Mouse (Mus musculus) left cerebral cortex, adult 18-20 months (tissue): ENCODE data around the gene Dgcr8. TPM values are rescaled to one million over a fixed set of nuclear protein-coding genes. Genes with fewer than 3 reads are reported as not detected.
"Not testable (repeated sequence)": the region's sequence is repeated elsewhere in the genome, so short reads cannot be mapped to it uniquely, and the experiment has no call there.

Experiments used
- DNase-seq, 2 experiments: peaks; one replicate each; pipeline ENCODE4 v3.0.0; 2021 to 2022; ENCODE audit warnings: low spot score in 2 of 2, mixed read lengths in 1 of 2
- long read RNA-seq, 2 experiments: library from polyadenylated mRNA; stranded (forward); transcript quantifications; one replicate each; pipeline ENCODE4 v2.0.0; 2021
- total RNA-seq, 2 experiments: library from RNA; stranded (reverse); gene quantifications; 2 replicates each; pipeline ENCODE4 v1.2.3; 2021

The Dgcr8 gene
- total RNA-seq, result 10 to 100 TPM; 41.7 to 42.4 TPM
- long read RNA-seq, experiment 1, full-length matches to known transcripts, result 15 of 26 reads
- long read RNA-seq, experiment 1, partial matches to known transcripts, result 6 of 26 reads
- long read RNA-seq, experiment 1, other reads (novel, unspliced or antisense), result 5 of 26 reads
- long read RNA-seq, experiment 2, full-length matches to known transcripts, result 13 of 35 reads
- long read RNA-seq, experiment 2, partial matches to known transcripts, result 6 of 35 reads
- long read RNA-seq, experiment 2, other reads (novel, unspliced or antisense), result 16 of 35 reads

- peak; percentile 96 to 99 for DNase-seq
These were observed at the start of gene Dgcr8 for GRCm38 (mm10) chr16:18289067-18289588. Gene Dgcr8 (minus strand): TSS chr16:18289246.

DNA sequence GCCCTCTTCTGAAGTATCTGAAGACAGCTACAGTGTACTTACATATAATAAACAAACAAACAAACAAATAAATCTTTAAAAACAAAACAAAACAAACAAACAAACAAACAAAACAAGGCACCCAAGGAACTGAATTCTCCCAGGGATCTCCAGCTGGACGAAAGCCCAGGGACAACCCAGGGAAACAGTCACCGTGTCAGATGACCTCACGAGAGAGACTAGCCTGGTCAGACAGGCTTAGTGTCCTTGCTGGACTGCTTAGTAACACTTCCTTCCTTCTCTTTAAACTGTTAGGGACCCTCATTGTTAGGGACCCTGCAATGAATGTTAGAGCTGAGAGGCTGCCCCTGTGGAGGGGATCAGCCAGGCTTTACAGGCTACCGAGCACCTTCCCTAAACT is 48.2 kb upstream of the Dgcr8 start:
- no peak for DNase-seq

GRCm38 (mm10) chr16:18335981-18336380 is 46.9 kb upstream of the Dgcr8 start:
- DNase-seq, result no peak

- no peak for DNase-seq
These were observed 44.9 kb upstream of the Dgcr8 start for GRCm38 (mm10) chr16:18333976-18334375.

DNA sequence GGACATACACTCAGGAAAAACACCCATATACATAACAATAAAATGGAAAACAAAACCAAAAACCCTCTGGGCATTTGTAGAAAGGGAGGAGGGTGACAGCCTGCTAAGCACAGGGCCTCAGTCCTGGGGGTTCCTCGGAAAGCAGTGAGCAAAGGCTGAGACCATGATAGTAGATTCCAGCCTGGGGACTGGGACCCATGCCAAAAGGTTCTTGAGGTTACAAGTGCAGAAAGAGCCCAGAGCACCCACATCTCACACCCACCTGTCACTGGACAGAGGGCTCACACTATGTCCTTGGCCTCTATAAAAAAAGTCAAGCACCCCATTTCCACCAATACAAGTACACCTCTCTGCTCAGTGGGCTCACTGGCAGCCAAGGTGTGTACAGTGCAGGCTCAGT is 39.5 kb upstream of the Dgcr8 start:
- no peak for DNase-seq

DNA sequence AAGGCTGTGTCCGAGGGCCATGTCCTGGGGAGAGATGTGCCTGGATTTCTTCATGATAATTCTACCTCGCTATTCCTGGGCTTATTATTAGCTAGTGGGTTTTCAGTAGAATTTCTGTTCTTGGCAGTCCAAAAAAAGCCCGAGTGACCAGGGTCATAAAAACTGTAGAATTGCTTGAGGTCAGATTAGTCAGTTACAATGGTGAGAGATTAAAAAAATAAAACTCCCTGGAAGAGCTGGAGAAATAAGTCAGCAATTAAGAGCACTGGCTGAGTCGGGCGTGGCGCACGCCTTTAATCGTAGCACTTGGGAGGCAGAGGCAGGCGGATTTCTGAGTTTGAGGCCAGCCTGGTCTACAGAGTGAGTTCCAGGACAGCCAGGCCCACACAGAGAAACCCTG is 38.9 kb upstream of the Dgcr8 start:
- DNase-seq, result no peak

DNA sequence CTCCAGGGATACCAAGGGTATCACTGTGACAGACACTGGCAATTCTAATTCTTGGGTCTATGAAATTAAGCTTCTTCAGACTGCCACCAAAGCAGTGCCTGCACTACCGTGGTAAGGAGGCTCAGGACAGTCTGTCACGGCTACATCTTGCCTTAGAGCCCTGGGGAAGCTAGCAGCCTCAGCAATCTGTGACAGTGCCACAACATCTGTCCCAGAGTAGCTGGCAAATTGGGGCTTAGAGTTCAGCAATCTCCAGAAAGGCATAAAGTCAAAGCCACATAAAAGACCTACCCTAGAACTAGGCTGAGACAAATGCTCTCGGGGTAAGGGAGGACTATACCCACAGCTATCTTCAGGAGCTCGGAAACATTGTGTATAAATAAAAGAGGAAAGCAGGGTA is 36.7 kb upstream of the Dgcr8 start:
- no peak for DNase-seq

GRCm38 (mm10) chr16:18324031-18324430 is 35.0 kb upstream of the Dgcr8 start:
- no peak for DNase-seq

DNA sequence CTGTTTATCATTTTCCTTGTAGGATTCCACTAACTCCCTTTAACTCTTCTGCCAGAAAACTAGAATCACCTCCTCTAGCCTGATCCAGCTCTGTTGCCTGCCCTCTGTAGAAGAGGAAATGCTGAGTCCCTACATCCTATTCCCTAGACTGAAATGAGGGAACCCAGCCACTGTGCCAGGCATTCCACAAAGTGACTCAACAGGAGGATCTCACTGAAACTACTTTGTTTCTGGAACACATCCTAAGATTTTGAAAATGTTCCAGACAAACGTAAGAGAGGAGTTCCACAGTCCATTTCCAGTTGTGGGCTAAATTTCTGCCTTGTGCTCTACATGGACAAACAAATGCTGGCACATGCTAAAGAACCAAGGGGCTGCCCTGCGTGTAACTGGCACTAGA is 34.4 kb upstream of the Dgcr8 start:
- DNase-seq, result no peak

DNA sequence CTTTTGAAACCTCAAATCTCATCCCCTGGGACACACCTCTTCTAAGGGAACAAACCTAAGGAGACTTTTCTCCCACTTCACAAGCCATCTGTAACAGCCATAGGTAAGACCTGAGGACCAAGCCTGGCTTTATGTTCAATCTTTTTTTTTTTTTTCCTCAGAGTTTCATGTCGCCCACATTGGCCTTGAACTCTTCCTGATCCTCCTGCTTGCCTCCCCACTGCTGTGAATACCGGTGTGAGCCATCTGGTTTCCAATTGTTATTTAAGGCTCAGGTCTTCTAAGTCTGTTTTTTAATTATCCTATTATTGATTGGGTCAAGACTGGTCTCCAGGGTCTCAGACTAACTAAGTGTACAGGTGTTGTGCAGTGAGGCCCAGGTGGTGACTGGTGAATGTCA is 32.4 kb upstream of the Dgcr8 start:
- no peak for DNase-seq

- DNase-seq, result no peak
These were observed 29.9 kb upstream of the Dgcr8 start for GRCm38 (mm10) chr16:18318992-18319391.

GRCm38 (mm10) chr16:18308159-18308558 is 19.1 kb upstream of the Dgcr8 start:
- no peak for DNase-seq

DNA sequence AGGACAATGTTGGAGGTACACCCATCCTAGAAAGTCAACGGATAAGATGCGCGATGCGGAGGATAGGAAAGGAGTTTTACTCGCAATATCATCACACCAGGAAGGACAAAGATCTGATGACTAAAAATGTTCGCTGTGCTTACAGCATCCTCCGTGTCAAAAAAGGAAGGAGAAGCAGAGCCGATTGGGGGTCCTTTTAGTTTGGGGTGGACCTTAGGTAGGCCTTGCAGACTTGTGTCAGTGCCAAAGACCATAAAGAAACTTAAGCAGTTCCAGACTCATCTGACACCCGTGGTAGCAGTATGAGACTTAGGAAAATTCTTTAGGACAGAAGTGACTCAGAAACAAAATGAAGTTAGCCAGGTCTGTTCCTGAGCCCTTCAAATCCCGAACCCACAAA is 568 bp upstream of the Dgcr8 start:
- DNase-seq, result not testable (repeated sequence)

DNA sequence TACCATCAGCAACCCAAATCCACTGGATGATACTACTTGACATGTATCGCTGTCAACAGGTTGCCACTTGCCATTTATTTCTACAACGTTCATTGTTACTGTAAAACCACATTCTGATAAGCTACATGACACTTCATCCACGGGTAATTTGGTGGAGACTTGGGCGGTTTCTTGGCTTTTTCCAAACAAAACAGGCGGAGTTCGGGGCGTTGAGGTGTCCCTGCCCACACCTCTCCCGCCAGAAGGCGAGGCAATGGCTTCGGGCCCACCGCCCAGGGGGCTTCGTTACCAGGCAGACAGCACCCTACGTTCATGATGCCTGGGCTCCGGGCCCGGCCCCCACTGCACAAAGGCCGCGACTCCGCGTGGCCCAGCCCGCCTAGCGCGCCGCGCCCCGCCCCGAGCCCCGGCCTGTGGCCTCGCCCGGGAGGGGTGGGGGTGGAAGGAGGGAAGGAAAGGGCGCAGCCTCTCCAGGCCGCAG is 425 bp downstream of the Dgcr8 start:
- DNase-seq, result no peak

- DNase-seq, result no peak
These were observed 880 bp downstream of the Dgcr8 start for GRCm38 (mm10) chr16:18288166-18288565.

GRCm38 (mm10) chr16:18275166-18275565 is 13.9 kb downstream of the Dgcr8 start:
- no peak for DNase-seq

GRCm38 (mm10) chr16:18268182-18268581 is 20.9 kb downstream of the Dgcr8 start:
- no peak for DNase-seq

GRCm38 (mm10) chr16:18265024-18265423 is 24.0 kb downstream of the Dgcr8 start:
- no peak for DNase-seq

- DNase-seq, result no peak
These were observed 30.8 kb downstream of the Dgcr8 start, which contains the start of gene Gm49776 for GRCm38 (mm10) chr16:18258221-18258620. Gene Gm49776 (minus strand): TSS chr16:18258321.

GRCm38 (mm10) chr16:18253866-18254265 is 35.2 kb downstream of the Dgcr8 start:
- DNase-seq, result no peak

DNA sequence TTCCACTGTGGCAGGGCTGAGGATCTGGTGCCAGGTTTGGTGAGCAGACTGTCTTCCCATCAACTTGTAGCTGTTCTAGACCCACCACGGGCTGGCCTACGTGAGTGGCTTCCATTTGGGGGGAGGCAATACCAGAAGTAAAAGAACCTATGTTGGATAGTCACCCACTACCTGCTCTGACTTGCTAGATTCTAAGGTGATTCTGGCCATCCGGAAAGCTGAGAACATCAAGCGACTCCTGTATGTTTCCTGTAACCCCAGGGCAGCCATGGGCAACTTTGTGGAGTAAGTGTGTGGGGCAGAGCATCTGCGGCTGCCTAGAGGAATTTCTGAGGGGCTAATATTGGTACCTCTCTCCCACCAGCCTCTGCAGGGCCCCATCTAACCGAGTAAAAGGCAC is 36.3 kb downstream of the Dgcr8 start:
- no peak for DNase-seq

GRCm38 (mm10) chr16:18250828-18251790 is 37.9 kb downstream of the Dgcr8 start:
- DNase-seq, result no peak
